Mouse (Mus musculus) embryonic fibroblast, embryonic 13.5 days (primary cell): ENCODE results near the gene Mamld1.

ENCODE experiments used
- CTCF ChIP-seq: IDR thresholded peaks from 2 replicates; pipeline ENCODE4 v1.5.1; 2011; ENCODE audit warnings: mild to moderate bottlenecking, control low read depth, low read length, moderate library complexity, borderline replicate concordance; ENCODE audit not compliant: insufficient read depth
- POLR2A ChIP-seq: IDR thresholded peaks from 2 replicates; pipeline ENCODE4 v1.6.1; 2011; ENCODE audit warnings: low read depth, mild to moderate bottlenecking, control low read depth, low read length, moderate library complexity

- TF ChIP-seq CTCF (no peak), POLR2A (no peak)
Observed at GRCm38 (mm10) chrX:71204776-71205175, 154.7 kb downstream of the Mamld1 start.
